Mouse (Mus musculus) urinary bladder, postnatal 14 days (tissue): ENCODE measurements around the gene Dnajc17.

Source experiments
- DNase-seq: peaks from one replicate; pipeline ENCODE4 v3.0.0; 2021; ENCODE audit warnings: low spot score

The Dnajc17 gene

DNA sequence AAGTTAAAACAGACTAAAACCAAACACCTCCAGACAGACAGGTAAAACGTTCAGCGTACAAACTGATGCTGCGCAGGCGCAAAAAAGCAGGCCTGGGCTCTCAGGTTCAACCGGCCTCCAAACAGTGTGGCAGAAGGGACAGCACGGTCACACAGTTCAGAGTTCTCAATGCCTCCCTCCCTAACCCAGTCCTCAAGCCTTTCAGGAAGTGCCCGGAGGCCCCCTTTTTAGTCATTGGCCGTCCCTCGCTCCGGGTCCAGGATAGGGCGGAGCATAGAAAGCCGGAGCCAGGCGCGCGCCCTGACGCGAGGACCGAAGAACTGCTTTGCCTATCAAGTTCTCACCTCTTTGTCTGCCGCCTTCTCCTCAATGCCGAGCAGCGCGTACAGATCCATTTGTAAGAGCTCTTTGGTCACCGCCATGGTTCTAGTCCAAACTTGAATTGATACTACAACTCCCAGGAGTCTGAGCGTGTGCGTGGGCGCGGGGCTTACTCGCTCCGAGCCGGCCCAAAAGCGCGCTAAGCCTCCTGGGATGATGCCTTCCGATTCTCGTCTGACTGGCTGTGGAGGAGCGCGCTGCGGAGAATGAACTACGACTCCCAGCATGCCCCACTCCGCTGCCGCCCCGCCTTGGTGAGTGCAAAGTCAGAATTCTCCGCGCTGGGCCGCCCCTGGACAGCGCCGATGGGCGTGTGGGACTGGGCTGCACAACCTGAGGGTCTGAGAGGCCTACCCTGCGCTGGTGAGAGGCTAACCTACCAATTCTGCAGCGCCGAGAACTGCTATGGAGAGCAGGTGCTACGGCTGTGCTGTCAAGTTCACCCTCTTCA is at the start of gene Dnajc17, which contains the start of gene Zfyve19:
TSS of gene Dnajc17 (minus strand) at position 452 of the 832 bp plus-strand sequence.
TSS of gene Zfyve19 (plus strand) at position 274 of the 832 bp plus-strand sequence.
- peak; percentile 96 for DNase-seq

- DNase-seq: no peak
These were observed 46.4 kb upstream of the Dnajc17 start for GRCm38 (mm10) chr2:119254976-119255375.

DNA sequence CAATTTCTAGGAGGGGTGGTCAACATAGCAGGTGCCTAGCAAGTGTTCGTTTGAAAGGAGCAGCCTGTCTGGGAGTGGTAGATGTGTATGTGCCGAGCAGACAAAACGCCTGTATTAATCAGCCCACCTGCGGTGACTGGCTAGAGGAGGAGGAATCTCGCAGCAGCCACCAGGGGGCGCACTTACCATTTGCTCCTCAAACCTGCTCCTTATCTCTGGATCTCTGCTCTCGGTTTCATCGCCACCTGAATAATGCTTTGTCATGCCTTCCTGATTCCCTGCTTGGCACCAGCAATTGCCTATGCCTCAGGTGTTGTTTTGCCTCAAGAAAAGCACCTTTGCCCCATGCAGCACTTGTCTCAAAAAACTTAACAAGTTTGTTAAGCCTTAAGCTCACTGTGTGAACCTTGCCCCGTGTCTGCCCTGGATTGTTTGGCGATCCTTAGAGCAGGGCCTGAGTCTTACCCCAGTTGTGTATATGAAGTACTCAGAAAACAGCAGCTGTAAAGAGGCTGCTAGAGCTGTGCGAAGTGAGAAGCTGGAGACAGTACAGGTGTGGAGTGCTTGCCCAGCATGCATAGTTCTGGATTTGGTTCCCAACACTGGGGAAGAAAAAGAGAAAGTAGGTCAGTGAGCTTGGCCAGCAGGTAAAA is 42.4 kb upstream of the Dnajc17 start:
- DNase-seq: peak; percentile 93

DNA sequence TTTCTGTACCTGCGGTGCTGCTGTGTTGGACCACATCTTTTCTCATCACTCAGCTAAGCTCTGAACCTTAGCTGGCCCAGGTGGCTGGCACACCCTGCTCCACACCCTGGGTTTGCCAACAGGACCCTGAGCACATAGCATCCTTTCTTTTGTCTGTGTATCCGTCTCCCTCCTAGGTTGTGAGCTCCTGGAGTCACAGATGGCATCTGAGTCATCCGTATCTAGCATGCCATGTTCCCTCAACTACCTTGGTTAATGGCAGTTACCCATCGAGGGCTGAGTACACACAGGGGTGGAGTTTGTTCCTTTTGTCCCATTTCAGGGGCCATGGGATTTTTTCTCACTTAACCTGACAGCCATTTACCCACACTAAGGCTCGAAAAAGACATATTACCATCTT is 41.8 kb upstream of the Dnajc17 start:
- DNase-seq: no peak

DNA sequence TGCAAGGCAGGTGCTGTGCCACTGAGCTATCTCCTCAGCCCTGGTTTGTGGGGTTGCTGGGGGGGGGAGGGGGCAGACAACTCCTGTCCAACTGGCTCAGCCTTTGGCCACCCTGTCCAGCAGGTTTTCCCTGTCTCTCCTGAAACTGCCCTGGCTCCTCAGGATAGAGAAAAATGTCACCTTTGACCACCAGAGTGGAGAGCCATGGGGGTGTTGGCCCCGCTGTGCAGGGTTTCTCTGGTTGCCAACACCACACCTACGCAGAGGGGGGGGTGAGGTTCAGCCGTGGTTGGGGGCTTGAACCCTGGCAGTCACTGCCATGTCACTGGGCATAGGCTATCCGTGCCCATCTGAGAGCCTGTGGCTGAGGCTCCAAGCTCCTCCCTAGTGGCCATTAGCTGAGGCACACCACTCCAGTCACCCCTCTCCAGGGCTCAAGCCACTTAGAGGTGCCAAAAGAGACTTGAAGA is 41.0 kb upstream of the Dnajc17 start:
- peak; percentile 72 for DNase-seq

- no peak for DNase-seq
These were observed 39.3 kb upstream of the Dnajc17 start for GRCm38 (mm10) chr2:119247904-119248303.

- no peak for DNase-seq
These were observed 36.7 kb upstream of the Dnajc17 start for GRCm38 (mm10) chr2:119245246-119245645.

GRCm38 (mm10) chr2:119242548-119242947 is 34.0 kb upstream of the Dnajc17 start:
- DNase-seq: no peak

DNA sequence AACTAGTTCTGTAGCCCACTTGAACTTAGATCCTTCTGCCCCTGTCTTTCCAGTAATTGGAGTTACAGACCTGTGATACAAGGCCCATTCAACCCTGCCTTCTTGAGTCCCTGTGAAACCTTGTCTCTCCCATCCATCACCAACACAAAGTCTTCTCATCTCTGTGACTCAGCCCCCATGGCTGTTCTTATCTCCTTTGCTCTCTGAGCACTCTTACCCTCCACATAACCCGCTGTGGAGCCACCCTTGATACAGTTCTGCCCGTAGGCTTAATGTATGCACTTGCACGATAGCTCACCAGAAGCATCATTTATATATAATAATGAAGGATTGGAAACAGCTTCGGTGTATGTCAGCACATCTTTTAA is 32.2 kb upstream of the Dnajc17 start:
- DNase-seq: no peak

GRCm38 (mm10) chr2:119240075-119240818 is 31.7 kb upstream of the Dnajc17 start:
- DNase-seq: no peak

GRCm38 (mm10) chr2:119238671-119239070 is 30.1 kb upstream of the Dnajc17 start:
- peak; percentile 78 for DNase-seq

- peak; percentile 21 for DNase-seq
These were observed 29.3 kb upstream of the Dnajc17 start for GRCm38 (mm10) chr2:119237871-119238220.

DNA sequence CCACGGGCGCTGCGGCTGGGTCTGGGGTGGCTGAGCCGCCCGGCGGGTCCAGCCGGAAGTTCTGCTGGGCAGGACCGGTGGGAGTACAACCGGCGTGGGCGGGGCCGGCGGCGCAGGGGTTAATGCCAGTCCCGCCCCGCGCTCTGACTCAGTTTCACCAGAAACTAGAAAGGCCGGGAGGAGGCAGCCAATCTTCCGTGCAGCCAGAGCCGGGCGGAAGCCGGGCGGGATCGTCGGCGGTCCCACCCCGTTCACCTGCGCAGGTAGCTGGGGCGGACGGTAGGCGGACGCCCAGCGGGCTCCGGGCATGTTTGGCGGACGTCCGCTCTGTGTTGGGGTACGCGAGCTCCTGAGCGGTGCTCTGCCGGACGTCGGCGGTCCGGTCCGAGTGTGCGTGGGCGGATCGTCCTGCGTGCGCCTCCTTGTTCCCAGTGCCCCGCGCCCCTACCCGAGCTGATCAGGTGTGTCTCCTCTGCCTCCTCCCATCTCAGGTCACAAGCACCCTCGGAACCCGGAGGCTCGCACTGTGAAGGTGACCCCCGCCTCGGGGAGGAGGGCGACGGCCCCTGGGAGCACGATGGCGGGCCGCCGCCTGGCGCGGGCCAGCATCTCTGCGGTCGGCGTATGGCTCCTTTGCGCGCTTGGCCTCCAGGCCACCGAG is 28.7 kb upstream of the Dnajc17 start, which contains the start of gene Spint1:
TSS of gene Spint1 (plus strand) at position 153 of the 661 bp plus-strand sequence.
- peak; percentile 81 for DNase-seq

DNA sequence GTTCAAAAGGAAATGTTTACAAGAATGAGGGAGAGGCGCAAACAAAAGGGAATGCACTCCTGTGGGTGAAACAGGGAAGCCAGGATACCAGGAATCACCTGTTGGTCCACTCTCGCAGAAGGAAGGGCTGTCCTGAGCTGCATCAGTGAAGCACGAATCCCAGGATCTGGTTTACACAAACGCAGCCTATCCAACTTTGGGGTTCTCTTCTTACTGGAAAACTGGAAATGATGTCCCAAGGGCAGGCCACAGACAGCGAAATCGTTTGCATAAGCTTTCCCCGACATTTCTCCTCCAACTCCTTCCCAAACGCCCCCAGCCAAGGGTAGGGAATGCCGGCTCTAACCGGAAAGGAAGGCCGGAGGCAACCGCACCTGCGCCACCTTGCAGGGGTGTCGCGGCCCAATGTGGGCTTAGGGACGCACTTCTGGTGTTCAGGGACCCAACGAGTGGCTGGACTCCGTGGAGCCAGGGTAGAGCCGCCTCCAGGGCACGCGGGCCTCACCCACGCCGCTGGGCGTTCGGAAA is 28.2 kb upstream of the Dnajc17 start:
- no peak for DNase-seq

DNA sequence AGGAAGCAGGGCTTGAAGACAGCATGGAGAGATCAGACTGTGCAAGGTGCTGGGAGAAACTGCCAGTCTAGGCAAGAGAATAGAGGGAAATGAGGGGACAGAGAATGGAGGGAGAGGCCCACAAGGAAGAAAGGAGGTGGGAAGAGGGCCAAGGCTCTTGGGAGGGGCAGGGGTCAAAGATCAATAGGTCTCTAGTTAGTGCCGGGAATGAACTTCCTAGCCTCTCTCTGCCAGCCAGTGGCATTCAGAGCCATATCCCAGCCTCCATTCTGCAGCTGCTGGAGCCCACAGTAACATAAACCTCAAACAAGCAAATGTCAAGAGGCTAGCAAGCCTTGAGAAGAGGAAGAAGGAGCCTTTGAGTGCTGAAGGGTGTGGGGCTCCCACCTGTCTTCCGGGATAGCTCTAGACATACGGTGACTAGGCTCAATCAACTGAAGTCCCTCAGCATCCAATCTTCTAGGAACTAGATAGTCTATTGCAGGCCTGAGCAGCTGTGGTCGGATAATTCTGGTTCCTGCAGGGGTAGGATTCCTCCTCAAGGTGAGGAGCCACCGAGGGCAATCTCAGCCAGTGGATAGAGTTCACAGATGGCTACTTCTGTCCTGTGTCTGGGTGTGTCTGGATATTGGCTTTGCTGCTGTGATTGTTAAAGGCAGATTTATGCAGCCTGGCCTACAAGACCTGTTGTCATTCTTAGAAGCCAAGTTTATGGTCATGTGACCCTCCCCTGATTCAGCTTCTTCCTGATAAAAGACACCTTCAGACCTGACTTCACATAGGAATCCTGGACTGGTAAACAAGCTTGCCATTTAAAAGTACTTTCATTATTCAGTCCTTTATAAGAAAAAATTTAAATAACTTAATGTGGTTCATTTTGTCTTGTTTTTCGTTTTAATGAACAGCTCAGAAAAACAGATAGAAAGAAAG is 21.4 kb upstream of the Dnajc17 start, which contains the start of gene Ppp1r14d:
TSS of gene Ppp1r14d (minus strand) at position 132 of the 930 bp plus-strand sequence.
- DNase-seq: no peak

- no peak for DNase-seq
These were observed 547 bp upstream of the Dnajc17 start for GRCm38 (mm10) chr2:119209176-119209507.

DNA sequence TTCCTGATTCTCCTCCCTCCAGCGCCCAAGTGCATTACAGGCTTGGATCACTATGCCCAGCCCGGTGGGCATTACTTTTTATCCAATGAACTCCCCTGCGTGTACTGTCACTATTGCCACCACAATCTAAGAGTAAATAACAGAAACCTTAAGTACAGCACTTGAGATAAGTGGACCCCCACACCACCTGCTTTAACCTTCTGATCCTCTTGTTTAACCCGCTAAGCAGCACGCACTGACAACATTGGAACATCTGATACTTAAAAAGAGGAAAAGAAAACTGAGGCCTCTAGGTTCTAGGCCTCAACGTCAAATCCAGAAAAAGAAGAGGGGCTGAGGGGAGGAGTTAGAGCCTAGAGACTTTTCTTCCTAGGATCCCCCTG is 643 bp downstream of the Dnajc17 start:
- DNase-seq: no peak

DNA sequence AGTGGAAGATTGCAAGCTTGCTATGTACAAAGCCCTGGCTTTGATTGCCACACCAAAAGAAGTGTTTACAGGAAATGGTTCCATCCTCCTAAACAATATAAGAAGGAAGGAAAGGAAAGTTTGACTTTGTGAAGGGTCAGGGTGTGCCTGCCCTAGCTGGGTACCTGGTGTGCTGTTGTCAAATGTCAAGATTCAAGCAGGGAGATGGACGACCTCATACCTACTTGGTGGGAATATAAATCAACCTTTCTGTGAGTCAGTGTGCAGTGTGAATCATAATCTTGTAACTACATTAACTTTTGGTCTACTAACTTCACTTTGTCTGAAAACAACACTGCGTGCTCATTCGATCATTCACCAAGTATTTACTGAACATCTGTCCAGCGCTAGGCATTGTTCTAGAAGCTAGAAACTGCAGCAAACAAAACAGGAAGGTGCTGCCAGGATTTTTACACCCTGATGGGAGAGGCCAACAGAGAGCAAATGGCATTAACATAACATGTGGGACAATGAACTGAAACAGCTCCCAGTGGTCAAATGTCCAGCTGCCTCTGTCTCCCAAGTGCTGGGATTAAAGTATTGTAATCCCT is 4.6 kb downstream of the Dnajc17 start:
- DNase-seq: no peak

GRCm38 (mm10) chr2:119202914-119203453 is 5.6 kb downstream of the Dnajc17 start:
- DNase-seq: peak; percentile 63

DNA sequence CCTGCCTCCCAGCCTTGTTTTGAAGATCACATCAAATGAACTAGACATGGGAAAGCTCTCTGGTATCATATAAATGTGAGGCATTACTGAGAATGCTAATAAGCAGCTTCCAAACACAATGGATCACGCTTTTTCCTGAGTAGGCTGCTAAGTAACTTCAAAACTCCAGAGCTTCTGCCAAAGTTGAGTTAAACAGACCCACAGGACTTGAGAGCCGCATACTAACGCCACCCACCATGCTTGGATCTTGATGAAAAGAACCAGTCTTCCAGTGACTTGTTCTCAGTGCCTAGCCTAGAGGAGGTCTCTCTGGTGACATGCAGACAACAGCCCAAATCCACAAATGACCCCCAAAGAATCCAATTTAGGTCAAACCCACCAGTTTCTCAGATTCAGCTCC is 9.7 kb downstream of the Dnajc17 start:
- DNase-seq: no peak
